Mouse (Mus musculus): Measurements from ENCODE around the gene 2200002J24Rik. TPM values are rescaled to one million over a fixed set of nuclear protein-coding genes. Genes with fewer than 3 reads are reported as not detected.
A peak's percentile ranks its signal among the peaks of the same experiment; 100 is the strongest.

The 2200002J24Rik gene
- not detected for total RNA-seq (2021)
- long read RNA-seq, experiment 1: 0 reads
- long read RNA-seq, experiment 2: 0 reads

GRCm38 (mm10) chr7:30698589-30698988 is at the start of gene 2200002J24Rik:
TSS of gene 2200002J24Rik (plus strand) at chr7:30698926.
- no peak for DNase-seq
- intact Hi-C loops (cut with DNase I): no loop called here

- intact Hi-C loops (cut with DNase I): no loop called here
- peak; percentile 96 to 98 for DNase-seq
Measured at GRCm38 (mm10) chr7:30649591-30650540, 48.9 kb upstream of the 2200002J24Rik start, which contains the start of gene Rbm42. TSS of gene Rbm42 (minus strand) at chr7:30650317.

- peak; percentile 87 to 95 for DNase-seq
- intact Hi-C loops (cut with DNase I): loop anchor here (5.0 kb wide), 1 partner anchor 63 kb away; the partner anchor contains the start of gene Tmem147
Measured at GRCm38 (mm10) chr7:30664529-30665200, 34.1 kb upstream of the 2200002J24Rik start, which contains the start of gene Haus5. TSS of gene Haus5 (minus strand) at chr7:30664994.

- intact Hi-C loops (cut with DNase I): loop anchor here (5.0 kb wide), 1 partner anchor 62 kb away; the partner anchor contains the start of gene Tmem147
Measured at GRCm38 (mm10) chr7:30665321-30665720, 33.4 kb upstream of the 2200002J24Rik start.

GRCm38 (mm10) chr7:30669229-30669628 is 29.5 kb upstream of the 2200002J24Rik start:
- no peak for DNase-seq
- intact Hi-C loops (cut with DNase I): loop anchor here (5.0 kb wide), 1 partner anchor 58 kb away; the partner anchor contains the start of gene Tmem147

More at GRCm38 (mm10) chr7:30665321-30665720, 33.4 kb upstream of the 2200002J24Rik start:
- DNase-seq: no peak

GRCm38 (mm10) chr7:30671480-30671879 is 27.2 kb upstream of the 2200002J24Rik start, which contains the start of gene Pmis2:
TSS of gene Pmis2 (minus strand) at chr7:30671605.
- no peak for DNase-seq
- intact Hi-C loops (cut with DNase I): no loop called here

GRCm38 (mm10) chr7:30678263-30678975 is 20.3 kb upstream of the 2200002J24Rik start:
- peak; percentile 76 to 78 for DNase-seq
- intact Hi-C loops (cut with DNase I): loop anchor here (5.0 kb wide), 1 partner anchor 179 kb away; the partner anchor contains the start of gene Ffar3

- intact Hi-C loops (cut with DNase I): no loop called here
- peak; percentile 23 to 40 for DNase-seq
Measured at GRCm38 (mm10) chr7:30681897-30682296, 16.8 kb upstream of the 2200002J24Rik start.

- DNase-seq: no peak
- intact Hi-C loops (cut with DNase I): no loop called here
Measured at GRCm38 (mm10) chr7:30683425-30683824, 15.3 kb upstream of the 2200002J24Rik start.

- intact Hi-C loops (cut with DNase I): no loop called here
- DNase-seq: no peak
Measured at GRCm38 (mm10) chr7:30688325-30688724, 10.4 kb upstream of the 2200002J24Rik start.

GRCm38 (mm10) chr7:30698101-30698500 is 625 bp upstream of the 2200002J24Rik start:
- intact Hi-C loops (cut with DNase I): no loop called here
- no peak for DNase-seq

GRCm38 (mm10) chr7:30706214-30706882 is 7.6 kb downstream of the 2200002J24Rik start:
- intact Hi-C loops (cut with DNase I): no loop called here
- no peak for DNase-seq

- no peak for DNase-seq
- intact Hi-C loops (cut with DNase I): no loop called here
Measured at GRCm38 (mm10) chr7:30707441-30707840, 8.7 kb downstream of the 2200002J24Rik start.

GRCm38 (mm10) chr7:30711942-30712341 is 13.2 kb downstream of the 2200002J24Rik start, which contains the start of gene Atp4a:
TSS of gene Atp4a (plus strand) at chr7:30712209.
- no peak for DNase-seq
- intact Hi-C loops (cut with DNase I): no loop called here

- intact Hi-C loops (cut with DNase I): no loop called here
- peak; percentile 37 to 40 for DNase-seq
Measured at GRCm38 (mm10) chr7:30717006-30717715, 18.4 kb downstream of the 2200002J24Rik start.

GRCm38 (mm10) chr7:30717716-30718046 is 19.0 kb downstream of the 2200002J24Rik start:
- intact Hi-C loops (cut with DNase I): no loop called here

GRCm38 (mm10) chr7:30719669-30720068 is 20.9 kb downstream of the 2200002J24Rik start:
- DNase-seq: no peak
- intact Hi-C loops (cut with DNase I): no loop called here

More at GRCm38 (mm10) chr7:30717716-30718046, 19.0 kb downstream of the 2200002J24Rik start:
- DNase-seq: no peak

GRCm38 (mm10) chr7:30721286-30721685 is 22.6 kb downstream of the 2200002J24Rik start:
- intact Hi-C loops (cut with DNase I): no loop called here
- DNase-seq: no peak
